Mouse (Mus musculus) spleen, postnatal 10 days (tissue): ENCODE measurements around the gene Susd6.
A peak's percentile ranks its signal among the peaks of the same experiment; 100 is the strongest.
"Not testable (repeated sequence)": the region's sequence is repeated elsewhere in the genome, so short reads cannot be mapped to it uniquely, and the experiment has no call there.

Source experiments
- DNase-seq, 2 experiments: peaks; one replicate each; pipeline ENCODE4 v3.0.0; 2021 to 2022; ENCODE audit warnings: low spot score in 2 of 2

Susd6 gene

GRCm38 (mm10) chr12:80785005-80785404, 5.3 kb upstream of the Susd6 start:
- DNase-seq = no peak

GRCm38 (mm10) chr12:80785597-80785996, 4.7 kb upstream of the Susd6 start:
- DNase-seq = no peak

- no peak for DNase-seq
These were observed 3.7 kb upstream of the Susd6 start for GRCm38 (mm10) chr12:80786591-80786990.

- DNase-seq = no peak
These were observed 2.7 kb upstream of the Susd6 start for GRCm38 (mm10) chr12:80787604-80788003.

- DNase-seq = no peak
These were observed 2.1 kb upstream of the Susd6 start for GRCm38 (mm10) chr12:80788188-80788587.

GRCm38 (mm10) chr12:80789276-80789675, 1.0 kb upstream of the Susd6 start:
- DNase-seq = not testable (repeated sequence)

- peak in 1 of 2 experiments; percentile 69 for DNase-seq
These were observed 625 bp downstream of the Susd6 start for GRCm38 (mm10) chr12:80790700-80791570.

GRCm38 (mm10) chr12:80791571-80792444, 1.5 kb downstream of the Susd6 start:
- no peak for DNase-seq

GRCm38 (mm10) chr12:80792867-80793266, 2.6 kb downstream of the Susd6 start:
- DNase-seq = peak; percentile 49 to 71

- no peak for DNase-seq
These were observed 3.2 kb downstream of the Susd6 start for GRCm38 (mm10) chr12:80793535-80793934.

- no peak for DNase-seq
These were observed 4.2 kb downstream of the Susd6 start for GRCm38 (mm10) chr12:80794522-80794921.

GRCm38 (mm10) chr12:80794935-80795785, 4.8 kb downstream of the Susd6 start:
- no peak for DNase-seq

- no peak for DNase-seq
These were observed 8.0 kb downstream of the Susd6 start for GRCm38 (mm10) chr12:80798271-80798670.

GRCm38 (mm10) chr12:80800156-80800555, 9.8 kb downstream of the Susd6 start:
- DNase-seq = no peak

GRCm38 (mm10) chr12:80801443-80801842, 11.1 kb downstream of the Susd6 start:
- no peak for DNase-seq

GRCm38 (mm10) chr12:80803924-80804323, 13.6 kb downstream of the Susd6 start:
- no peak for DNase-seq

GRCm38 (mm10) chr12:80804861-80805428, 14.6 kb downstream of the Susd6 start:
- DNase-seq = no peak

- no peak for DNase-seq
These were observed 17.3 kb downstream of the Susd6 start for GRCm38 (mm10) chr12:80807451-80808085.

- DNase-seq = no peak
These were observed 19.7 kb downstream of the Susd6 start for GRCm38 (mm10) chr12:80810005-80810404.

GRCm38 (mm10) chr12:80811646-80812509, 21.6 kb downstream of the Susd6 start:
- no peak for DNase-seq
